Mouse (Mus musculus): ENCODE data around the gene Gm3532.
"Not testable (repeated sequence)": the region's sequence is repeated elsewhere in the genome, so short reads cannot be mapped to it uniquely, and the experiment has no call there.

Gene Gm3532

GRCm38 (mm10) chr14:5538196-5538595, at the start of gene Gm3532:
Gm3532 (plus strand) TSS chr14:5538496.
- CTCF ChIA-PET = not testable (repeated sequence)

- CTCF ChIA-PET = not testable (repeated sequence)
Observed at GRCm38 (mm10) chr14:5501374-5501773, 36.9 kb upstream of the Gm3532 start, which contains the start of gene Gm3488. Gm3488 (plus strand) TSS chr14:5501674.

All from spleen, embryonic (tissue).